Mouse (Mus musculus) spleen, embryonic (tissue): Measurements from ENCODE around the gene Gabrb1.
"Not testable (repeated sequence)": the region's sequence is repeated elsewhere in the genome, so short reads cannot be mapped to it uniquely, and the experiment has no call there.

Experiments
- CTCF ChIA-PET: fragments of 350-600 bp; sonication (Branson Sonifier 250); formaldehyde crosslinking; loops from one replicate; lab custom pipeline; 2022; lab: Charles Lee

Gabrb1 gene

DNA sequence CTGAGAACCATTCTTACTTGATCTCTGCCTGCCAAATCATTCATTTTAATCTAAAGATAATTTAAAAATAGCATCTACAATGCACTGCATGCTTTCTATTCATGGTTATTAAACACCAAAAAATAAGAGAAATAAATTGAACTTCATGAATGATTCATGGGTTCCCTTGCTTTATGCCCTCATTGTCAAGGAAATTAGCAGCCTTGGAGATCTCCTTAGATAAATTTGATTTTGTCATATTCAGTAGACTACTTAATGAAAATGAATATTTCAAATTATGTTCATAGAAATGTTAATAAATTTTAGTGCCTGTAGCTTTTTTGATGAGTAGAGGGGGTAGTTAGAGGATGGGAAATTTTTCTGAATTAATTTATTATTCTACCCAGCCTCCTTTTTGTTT is 379.0 kb downstream of the Gabrb1 start:
- CTCF ChIA-PET = no interaction called here

- CTCF ChIA-PET = no interaction called here
These were observed 385.6 kb downstream of the Gabrb1 start for GRCm38 (mm10) chr5:72043226-72044151.

- CTCF ChIA-PET = no interaction called here
These were observed 388.3 kb downstream of the Gabrb1 start for GRCm38 (mm10) chr5:72046261-72046660.

DNA sequence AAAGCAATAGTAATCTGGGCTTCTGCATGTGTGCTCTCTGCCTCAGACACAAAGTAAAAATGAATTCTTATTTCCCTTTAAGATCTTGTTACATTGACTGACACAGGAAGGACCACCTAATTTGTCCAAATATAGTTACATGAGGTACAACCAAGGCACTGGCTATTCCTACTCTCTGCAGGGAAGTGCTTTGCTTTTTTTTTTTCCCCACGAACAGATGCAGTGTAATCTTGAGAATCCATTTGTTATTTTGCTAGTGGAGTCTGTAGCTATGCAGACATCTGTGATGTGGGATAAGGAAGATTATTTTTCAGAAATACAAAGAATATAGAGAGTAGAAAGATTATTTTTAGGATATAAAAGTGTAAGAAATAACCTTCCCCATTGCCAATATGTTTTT is 406.2 kb downstream of the Gabrb1 start:
- CTCF ChIA-PET = no interaction called here

DNA sequence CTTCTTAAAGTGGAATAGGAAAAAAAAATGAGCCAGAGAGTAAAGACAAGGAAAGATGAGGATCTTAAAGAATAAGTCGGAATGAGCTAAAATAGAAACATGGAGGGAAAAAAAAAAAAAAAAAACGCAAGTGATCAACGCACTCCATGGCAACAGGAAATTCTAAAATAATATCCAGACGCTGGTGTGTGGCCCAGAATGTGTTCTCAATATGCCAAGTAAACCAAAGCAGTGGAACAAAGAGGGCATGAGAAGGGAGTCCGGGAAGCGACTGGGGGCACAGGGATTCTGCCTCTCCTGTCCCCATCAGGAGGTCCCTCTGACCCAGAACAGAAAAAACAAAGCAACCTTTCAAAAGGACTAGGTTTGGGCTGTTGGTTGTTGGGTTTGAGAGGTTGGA is 410.9 kb downstream of the Gabrb1 start:
- CTCF ChIA-PET = no interaction called here

DNA sequence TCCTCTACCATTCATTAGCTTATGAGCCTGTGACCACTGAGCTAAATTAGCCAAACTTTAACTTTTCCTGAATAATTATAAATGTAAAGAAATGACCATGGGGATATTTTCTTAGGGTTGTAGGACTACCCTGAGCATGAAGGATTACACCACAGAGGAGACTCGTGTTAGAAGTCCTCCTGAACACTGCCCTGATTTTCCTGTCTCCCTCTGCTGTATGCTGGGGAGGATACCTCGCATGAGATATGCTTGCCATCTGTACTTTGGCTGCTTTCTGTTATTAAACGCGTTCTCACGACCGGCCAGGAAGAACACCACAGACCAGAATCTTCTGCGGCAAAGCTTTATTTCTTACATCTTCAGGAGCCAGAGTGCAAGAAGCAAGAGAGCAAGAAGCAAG is 411.5 kb downstream of the Gabrb1 start:
- CTCF ChIA-PET = not testable (repeated sequence)

DNA sequence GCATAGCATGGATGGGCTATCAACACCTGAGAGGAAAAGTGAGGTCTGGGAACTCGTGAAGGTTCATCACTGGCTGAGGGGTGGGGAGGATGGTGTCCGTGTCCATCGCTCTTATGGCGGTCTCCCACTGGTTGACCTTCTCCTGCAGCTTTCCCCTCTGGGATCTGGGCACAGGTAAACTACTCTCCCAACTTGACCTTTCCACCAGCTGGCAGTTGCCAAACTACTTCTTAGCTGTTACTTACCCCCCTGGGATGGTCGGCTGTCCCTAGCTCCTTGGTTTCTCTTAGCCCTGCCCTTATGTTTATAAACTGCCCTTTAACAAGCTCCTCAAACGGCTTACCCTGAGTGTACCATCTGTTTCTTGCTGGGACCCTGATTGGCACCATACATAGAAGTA is 418.9 kb downstream of the Gabrb1 start:
- CTCF ChIA-PET = no interaction called here

DNA sequence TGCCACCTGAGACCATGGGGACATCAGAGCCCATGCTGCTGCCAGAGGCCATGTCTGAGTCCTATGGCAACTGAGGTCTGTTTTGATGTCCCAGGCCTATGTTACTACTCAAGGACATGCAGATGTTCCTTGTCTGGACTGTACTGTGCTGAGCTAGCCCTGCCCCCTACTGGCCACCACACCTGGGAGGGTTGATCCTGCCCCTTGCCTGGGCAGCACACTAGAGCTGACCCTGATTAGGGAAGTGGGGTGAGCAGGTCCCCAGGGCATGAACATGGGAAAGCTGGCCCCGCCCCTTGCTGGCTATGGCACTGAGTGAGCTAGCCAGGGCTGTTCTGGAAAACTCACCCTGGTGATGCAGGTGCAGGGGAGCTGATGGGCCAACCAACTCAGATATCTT is 428.6 kb downstream of the Gabrb1 start:
- CTCF ChIA-PET = no interaction called here

DNA sequence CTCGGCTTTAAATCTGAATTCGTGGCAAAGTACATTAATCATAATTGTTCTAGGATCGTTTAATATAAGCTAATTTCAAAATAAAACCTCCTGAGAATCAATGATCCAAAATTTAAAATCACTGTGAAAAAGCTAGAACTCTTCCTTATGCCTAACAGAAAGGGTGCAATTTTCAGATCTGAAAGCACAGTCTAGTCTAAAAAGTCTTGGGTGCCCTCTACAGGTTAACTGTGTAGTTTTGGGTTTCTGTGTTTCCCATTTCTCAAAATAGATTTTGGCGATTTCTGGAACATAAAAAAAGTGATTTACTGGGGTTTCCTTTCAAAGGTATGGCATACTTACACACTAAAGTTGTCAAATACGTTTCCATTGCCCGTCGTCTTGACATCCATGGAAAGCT is 436.7 kb downstream of the Gabrb1 start:
- CTCF ChIA-PET = no interaction called here

- CTCF ChIA-PET = no interaction called here
These were observed 437.1 kb downstream of the Gabrb1 start for GRCm38 (mm10) chr5:72095015-72095414.

DNA sequence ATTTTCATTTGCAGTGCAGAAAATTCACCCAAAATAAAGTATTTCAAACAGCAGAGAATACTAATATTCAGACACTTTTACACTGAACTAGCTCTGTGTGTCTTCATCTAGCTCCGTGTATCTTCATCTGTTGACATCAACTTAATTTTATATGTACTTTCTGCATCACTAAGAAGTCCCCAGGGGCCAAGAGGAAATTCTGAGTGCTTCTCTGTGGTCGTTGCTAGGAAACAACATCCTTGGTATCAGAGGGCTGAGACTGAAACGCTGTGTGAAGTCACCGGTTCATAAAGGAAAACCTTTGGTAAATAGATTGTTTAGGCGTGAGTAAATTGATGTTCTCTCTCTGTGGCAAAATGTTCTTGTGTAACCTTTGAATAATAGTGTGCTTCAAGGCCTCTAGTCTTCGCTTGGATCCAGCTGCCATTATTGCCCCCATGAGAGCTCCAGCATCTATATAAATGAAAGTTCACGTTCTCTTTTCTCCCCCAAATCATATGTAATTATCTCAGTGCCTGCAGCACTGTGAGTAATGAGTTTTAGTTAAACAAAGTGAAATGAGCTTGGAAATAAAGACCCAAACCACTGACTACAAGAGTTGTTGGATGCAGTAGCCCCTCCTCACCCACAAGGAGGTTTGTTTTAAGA is 446.5 kb downstream of the Gabrb1 start:
- CTCF ChIA-PET = no interaction called here

- CTCF ChIA-PET = interaction anchor here (0.6 kb wide), 1 partner anchor 244 kb away, joined by 3 read pairs; no protein-coding TSS in a partner anchor
These were observed 464.6 kb downstream of the Gabrb1 start for GRCm38 (mm10) chr5:72122414-72123037.

GRCm38 (mm10) chr5:72126681-72127080 is 468.8 kb downstream of the Gabrb1 start:
- CTCF ChIA-PET = no interaction called here

DNA sequence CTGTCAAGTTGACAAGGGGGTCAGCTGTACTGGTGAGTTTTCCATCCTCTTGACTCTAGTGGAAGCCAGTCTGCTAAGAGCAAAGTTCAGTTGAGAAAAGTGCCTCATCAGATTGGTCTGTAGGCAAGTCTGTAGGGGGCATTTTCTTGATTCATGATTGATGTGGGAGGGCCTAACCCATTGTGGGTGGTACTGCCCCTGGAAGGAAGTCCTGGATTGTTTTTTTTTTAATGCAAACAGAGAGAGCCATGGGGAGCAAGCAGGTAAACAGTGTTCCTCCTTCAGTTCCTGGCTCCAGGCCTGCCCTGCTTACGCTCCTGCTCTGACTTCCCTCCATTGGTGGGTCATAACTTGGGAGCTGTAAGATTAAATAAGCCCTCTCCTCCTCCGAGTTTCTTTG is 476.0 kb downstream of the Gabrb1 start:
- CTCF ChIA-PET = no interaction called here

DNA sequence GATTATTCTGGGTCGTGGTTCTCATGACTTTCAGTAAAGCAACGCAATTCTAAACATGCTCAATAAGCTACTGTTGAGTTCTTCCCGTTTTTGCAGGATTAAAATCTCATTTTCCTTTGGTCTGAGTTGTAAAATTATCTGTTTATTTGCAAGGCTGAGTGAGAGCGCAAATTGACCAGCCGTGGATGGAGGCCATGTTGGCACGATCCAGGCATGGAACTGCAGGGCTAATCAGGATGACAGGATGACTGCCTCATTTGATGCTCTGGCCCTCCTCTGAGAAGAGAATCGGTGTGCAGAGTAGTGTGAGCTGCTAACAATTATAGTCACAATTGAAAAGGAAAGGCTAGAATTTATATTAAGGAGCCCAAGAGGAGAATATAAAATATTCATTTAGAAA is 480.3 kb downstream of the Gabrb1 start:
- CTCF ChIA-PET = no interaction called here

DNA sequence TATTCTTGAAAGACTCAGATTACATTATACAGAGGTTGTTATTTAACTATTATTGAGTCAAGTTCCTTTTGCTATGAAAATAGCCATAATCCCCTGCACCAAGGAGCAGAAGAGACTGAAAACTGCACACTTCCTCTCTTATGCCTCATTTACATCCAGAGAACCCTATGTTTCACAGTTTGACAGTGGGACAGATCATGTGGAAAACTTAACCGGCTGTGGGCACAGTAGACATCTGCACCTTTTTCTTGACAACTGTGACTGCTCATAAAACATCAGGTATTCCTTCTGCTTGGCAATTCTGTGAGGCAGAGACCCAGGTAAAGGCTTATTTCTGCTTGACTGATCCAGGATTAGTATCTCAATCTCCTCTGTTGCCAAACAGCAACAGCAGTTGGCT is 481.7 kb downstream of the Gabrb1 start:
- CTCF ChIA-PET = no interaction called here

DNA sequence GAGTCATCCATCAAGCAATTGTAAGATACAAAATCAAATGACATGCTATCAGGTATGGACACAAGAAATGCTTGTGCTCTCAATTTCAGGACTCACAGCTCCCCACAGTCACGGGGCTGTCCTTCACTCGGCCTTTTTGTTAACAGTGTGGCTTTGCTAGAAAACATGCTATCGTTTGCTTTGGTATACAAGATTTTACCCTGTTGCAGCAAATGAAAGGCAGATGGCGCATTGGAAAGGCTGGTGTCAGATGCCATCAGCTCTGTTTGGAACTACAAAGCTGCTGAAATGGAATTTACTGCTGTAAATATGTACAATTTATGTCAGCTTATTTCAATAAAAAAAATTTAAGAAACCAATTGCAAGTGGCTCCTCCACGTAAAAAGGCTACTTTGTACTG is 490.8 kb downstream of the Gabrb1 start:
- CTCF ChIA-PET = no interaction called here

DNA sequence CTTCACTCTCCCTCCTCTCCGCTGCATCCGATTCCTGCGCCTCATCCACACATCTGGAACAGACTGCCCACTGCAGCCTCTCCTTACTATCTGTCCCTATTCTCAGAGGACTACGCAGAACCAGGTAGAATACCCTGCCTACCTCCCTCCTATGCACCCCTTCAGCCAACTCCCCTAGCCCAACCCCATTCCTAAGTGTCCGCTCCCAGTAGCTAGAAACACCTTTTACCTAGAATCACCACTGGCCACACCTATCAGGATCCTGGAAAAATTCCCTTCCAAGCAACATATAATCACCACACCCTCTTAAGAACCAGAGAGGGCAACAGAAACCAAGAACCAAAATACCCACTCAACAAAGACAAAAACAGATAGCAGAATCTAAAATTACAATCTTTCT is 493.0 kb downstream of the Gabrb1 start:
- CTCF ChIA-PET = no interaction called here

DNA sequence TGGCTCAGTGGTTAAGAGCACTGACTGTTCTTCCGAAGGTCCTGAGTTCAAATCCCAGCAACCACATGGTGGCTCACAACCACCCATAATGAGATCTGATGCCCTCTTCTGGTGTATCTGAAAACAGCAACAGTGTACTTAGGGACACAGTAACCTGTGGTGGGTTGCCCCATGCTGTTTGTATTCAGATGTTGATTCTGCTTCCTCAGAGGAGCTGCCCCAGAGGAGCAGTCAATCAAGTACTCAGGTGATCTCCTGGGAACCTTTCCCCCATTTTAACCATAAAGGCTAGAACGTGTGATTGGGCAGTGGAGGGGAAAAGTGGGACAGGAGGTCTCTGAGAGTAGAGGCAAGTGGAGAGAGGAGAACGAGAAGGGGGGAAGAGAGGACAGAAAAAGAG is 497.8 kb downstream of the Gabrb1 start:
- CTCF ChIA-PET = not testable (repeated sequence)

DNA sequence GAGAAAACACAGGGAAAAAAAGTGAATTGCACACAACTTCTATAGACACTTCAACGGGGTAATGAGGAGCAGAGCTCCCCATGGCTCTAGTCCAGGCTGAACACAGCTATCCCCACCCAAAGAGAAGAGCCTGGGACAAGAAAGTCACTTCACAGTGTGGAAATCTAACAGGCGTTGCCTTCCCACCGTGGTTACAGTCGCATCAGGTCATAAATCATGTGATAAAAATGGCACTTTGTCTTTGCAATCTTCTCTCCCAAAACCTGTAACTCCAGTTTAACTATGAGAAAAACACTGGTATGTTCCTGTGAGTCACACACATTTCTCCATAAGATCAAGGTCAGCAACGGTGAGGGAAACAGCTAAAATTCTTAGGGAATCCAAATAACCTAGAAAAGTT is 498.7 kb downstream of the Gabrb1 start:
- CTCF ChIA-PET = no interaction called here

- CTCF ChIA-PET = interaction anchor here (0.6 kb wide), 1 partner anchor 573 kb away, joined by 4 read pairs; no protein-coding TSS in a partner anchor
These were observed 500.8 kb downstream of the Gabrb1 start for GRCm38 (mm10) chr5:72158667-72159066.

DNA sequence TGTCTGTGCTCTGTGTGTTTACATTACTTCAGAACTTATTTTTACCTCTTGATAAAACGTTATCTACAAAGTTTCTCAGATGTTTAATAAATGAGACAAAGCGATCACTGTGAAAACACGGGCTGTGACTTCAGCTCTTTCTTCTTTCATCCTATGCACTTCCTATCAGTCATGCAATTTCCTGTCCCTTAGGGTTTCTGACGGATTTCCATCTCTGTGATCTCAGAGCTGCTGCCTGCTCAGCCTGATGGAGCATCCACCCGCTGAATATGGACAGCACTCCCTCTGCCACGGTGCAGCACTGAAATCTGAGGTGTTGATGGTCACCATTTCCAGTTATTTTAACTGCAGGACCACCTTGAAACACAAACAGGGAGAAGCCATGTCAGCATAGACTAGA is 501.6 kb downstream of the Gabrb1 start:
- CTCF ChIA-PET = no interaction called here
